Mouse (Mus musculus) left cerebral cortex, adult 18-20 months (tissue): ENCODE measurements around the gene Fmr1nb. TPM values are rescaled to one million over a fixed set of nuclear protein-coding genes. Genes with fewer than 3 reads are reported as not detected.
"Not testable (repeated sequence)": the region's sequence is repeated elsewhere in the genome, so short reads cannot be mapped to it uniquely, and the experiment has no call there.

Experiments used
- DNase-seq, 2 experiments: peaks; one replicate each; pipeline ENCODE4 v3.0.0; 2021 to 2022; ENCODE audit warnings: low spot score in 2 of 2, mixed read lengths in 1 of 2
- long read RNA-seq, 2 experiments: library from polyadenylated mRNA; stranded (forward); transcript quantifications; one replicate each; pipeline ENCODE4 v2.0.0; 2021
- total RNA-seq, 2 experiments: library from RNA; stranded (reverse); gene quantifications; 2 replicates each; pipeline ENCODE4 v1.2.3; 2021

The Fmr1nb gene
- total RNA-seq, result not detected
- long read RNA-seq, experiment 1, result 0 reads
- long read RNA-seq, experiment 2, result 0 reads

- DNase-seq, result no peak
Measured at GRCm38 (mm10) chrX:68761606-68762005, at the start of gene Fmr1nb. TSS of gene Fmr1nb (plus strand) at chrX:68761839.

GRCm38 (mm10) chrX:68736902-68737301 is 24.7 kb upstream of the Fmr1nb start:
- DNase-seq, result no peak

GRCm38 (mm10) chrX:68740088-68740487 is 21.6 kb upstream of the Fmr1nb start:
- no peak for DNase-seq

- not testable (repeated sequence) for DNase-seq
Measured at GRCm38 (mm10) chrX:68820449-68820848, 58.8 kb downstream of the Fmr1nb start.

- not testable (repeated sequence) for DNase-seq
Measured at GRCm38 (mm10) chrX:68821059-68821458, 59.4 kb downstream of the Fmr1nb start, which contains the start of gene Gm14698. TSS of gene Gm14698 (plus strand) at chrX:68821093.

- DNase-seq, result no peak
Measured at GRCm38 (mm10) chrX:68839548-68840444, 78.2 kb downstream of the Fmr1nb start.

Other genes starting within 250 kb of the Fmr1nb start
- 10 to 100 TPM; 61.6 to 68.3 TPM for gene Fmr1, start 83.3 kb upstream of the Fmr1nb start, total RNA-seq
- 1 to 10 TPM in 1 of 2 experiments, under 1 TPM in 1; 0.35 to 1.1 TPM for gene Gm14698, start 59.3 kb downstream of the Fmr1nb start, total RNA-seq
- not detected for gene Gm6812, start 131.2 kb downstream of the Fmr1nb start, total RNA-seq